Mouse (Mus musculus) c-Kit-positive CD71-negative TER-119-negative erythroid progenitor cells, embryonic 14.5 days (primary cell): ENCODE measurements at regions not wholly inside any gene's neighbourhood (a gene's known extent, or its start where the extent isn't known, plus 50 kb on each side); places are given as distances from the start of the nearest gene placed in this dataset.

ENCODE experiments used
- DNase-seq: peaks from one replicate; pipeline ENCODE4 v3.0.0-alpha.2; 2013; ENCODE audit warnings: low read depth

DNA sequence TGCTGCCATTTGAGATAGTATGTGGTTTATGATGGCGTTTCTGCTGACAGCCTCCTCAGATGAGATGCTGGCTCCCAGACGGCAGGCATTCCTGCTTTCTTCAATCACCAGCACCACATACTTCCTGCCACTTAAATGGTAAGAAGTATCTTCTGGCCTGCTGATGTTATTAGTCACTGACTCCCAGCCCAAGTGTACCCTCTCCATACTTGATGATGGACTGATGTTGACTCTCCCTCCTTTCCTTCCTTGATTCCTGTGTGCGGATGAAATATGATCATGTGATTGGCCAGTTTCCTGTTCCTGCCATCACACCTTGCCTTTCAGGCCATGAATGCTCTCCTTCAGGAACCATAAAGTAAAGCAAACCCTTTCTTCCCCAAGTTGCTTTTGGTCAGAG is 50.8 kb upstream of the Rpl10-ps3 start:
- DNase-seq = no peak

DNA sequence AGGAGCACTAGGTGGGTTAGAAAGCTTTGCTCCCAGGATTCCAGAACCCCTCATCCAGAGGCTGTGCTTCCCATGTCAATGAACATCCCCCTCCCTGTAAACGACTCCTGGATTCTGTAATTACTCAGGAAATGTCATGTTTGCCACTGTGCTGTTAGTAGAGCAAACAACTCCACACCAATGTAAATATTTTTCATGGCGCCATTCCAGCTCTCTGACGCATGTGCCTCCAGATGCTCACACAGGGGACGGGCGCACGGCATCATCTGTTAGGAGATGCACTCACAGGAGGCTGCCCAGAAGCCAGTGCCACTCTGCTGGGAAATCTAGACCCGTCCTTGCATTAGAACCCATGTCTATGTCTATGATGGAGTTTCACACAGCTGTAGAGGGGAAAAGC is 51.3 kb upstream of the Rpl10-ps3 start:
- DNase-seq = no peak

DNA sequence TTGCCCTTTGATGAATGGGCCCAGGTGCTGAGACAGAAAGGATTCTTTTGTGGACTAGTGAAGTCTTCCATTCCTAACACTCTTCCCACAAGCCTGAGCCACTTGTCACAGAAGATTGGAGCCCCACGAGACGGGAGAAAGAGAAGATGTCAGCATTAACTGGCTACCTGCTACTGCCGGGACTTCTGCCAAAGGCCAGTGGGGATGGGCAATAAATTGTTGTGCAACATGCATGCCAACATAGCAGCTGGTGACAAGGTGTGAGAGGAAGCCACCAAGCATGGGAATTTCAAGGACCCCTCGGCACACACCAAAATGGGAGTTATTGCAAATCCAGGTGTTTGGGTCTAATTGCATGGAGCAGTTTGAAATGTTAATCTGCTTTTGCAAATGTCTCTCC is 63.6 kb upstream of the Rpl10-ps3 start:
- no peak for DNase-seq

DNA sequence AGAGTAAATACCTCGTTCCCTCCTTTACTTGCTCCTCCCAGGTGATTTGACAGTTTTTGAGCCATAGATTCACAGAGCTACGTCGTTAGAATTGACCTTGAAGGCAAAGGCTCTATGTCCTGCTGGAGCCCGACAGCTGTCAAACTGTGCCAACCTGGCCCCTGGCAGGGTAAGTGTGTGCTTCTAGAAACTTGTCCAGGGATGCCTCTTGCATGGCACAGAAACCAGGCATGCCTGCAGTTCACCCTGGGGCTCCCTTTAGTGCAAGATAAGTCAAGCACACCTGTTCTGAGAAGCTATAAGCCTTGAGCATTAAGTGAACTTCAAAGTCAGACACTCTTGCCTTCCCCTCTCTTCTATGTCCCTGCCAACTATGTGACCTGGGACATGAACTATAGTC is 64.1 kb upstream of the Rpl10-ps3 start:
- DNase-seq = no peak

DNA sequence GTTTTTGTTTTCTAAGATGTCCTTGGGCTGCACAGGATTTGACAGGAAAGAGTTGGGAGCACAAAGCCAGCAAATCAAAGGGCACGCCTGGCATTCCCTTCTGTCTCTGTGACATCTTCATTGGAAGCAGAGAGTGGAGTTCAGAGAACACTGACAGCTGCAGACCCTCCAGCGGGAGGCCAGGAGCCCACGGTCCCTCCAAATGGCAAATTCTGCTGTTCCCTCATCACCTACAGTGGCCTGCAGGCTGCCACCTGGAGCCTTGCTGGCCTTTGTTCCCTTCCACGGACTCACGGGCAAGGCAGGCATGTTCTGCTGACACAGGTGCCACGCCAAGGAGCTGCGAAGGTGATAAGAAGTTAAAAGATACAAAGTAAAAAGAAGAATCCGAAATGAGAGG is 68.2 kb upstream of the Rpl10-ps3 start:
- no peak for DNase-seq

DNA sequence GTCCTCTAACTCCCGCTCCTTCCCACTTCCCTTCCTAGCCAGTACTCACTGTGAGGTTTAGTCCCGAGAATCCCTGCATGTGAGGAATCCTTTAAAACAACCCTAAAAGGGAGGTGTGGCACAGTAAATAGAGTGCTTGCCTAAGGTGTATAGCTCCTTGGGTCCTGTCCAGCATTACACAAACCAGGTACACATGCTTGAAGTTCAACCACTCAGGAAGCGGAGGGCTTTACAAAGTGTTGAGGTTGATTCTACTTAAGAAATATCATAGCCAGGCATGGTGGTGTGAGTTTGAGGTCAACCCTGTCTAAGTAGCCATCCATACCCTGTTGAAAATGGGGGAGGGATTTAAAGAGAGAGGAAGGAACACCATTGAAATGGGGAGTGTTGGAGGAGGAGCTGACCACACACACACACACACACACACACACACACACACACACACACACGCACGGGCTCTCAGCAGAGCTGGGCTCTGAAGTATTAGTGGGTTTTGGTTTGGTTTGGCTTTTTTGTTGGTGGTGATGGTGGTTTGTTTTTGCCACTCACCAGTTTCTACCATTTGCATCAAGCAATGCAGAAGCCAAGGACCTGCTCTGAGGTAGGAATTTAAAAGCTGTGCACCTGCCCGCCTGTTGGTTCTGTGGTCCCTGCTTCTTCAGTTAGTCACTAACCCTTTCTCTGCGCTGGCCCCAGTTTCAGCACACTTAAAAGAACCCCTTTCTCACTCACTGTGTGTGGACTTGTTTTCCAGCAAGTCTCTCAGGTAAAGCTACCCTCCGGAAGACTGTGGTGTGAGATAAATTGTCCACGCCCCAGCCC is 69.0 kb upstream of the Rpl10-ps3 start:
- DNase-seq = no peak

DNA sequence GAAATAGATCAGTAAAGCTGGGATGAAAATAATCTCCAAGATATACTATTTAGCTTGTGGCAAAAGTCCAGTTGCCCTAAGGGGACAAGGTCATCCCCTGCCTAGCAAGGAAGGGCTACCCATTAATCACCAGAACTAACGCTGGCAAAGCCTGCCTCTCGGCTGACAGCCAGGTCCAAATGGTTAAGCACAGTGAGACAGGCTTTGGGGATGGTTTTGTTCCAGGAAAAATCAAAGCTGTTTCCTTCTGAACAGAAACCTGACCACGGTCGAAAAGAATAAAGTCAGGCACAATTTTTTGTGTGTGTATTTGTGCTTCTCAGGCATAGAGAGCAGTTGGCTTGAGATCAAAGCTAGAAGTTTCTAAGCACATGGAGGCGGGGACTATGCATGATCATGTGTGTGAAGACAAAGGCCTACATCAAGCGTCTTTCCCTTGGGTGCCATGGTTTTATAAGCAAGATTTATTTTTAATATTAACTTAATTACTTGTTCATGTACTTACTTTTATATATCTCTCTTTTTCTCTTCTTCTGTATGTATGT is 70.1 kb upstream of the Rpl10-ps3 start:
- no peak for DNase-seq

DNA sequence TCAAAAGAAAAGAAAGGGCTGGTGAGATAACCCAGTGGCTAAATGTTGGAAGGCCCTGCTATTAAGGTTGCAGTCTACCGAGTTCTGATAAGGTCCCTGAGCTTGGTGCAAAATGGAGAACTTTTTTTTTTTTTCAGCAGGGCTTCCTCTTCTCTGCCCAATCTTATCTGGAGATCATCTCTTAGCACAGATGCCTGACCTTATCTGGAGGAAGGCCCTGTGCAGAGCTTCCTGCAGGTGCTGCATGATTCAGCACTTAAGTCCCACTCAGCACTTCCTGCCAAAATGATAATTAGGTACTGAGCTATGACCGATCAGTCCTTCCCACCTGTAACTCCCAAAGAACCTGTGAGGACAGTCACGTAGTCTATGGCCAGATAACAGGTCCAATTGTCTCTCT is 71.9 kb upstream of the Rpl10-ps3 start:
- DNase-seq = peak; percentile 10

DNA sequence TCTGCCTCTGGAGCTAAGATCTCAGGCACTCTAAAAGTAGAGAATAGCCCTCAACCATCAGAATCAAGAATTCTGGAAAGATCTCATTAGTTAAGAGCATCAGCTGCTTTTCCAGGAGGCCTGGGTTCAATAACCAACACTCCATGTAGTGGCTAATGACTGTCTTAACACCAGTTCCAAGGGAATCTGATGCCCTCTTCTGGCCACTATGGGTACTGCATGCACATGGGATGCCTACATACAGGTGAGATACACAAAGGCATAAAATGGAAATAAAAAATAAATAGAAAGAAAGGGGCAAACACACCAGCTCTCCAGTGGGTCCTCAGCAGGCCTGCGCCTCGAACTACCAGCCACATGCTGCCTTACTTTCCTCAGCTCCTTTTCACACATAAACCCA is 73.3 kb upstream of the Plet1 start:
- no peak for DNase-seq

DNA sequence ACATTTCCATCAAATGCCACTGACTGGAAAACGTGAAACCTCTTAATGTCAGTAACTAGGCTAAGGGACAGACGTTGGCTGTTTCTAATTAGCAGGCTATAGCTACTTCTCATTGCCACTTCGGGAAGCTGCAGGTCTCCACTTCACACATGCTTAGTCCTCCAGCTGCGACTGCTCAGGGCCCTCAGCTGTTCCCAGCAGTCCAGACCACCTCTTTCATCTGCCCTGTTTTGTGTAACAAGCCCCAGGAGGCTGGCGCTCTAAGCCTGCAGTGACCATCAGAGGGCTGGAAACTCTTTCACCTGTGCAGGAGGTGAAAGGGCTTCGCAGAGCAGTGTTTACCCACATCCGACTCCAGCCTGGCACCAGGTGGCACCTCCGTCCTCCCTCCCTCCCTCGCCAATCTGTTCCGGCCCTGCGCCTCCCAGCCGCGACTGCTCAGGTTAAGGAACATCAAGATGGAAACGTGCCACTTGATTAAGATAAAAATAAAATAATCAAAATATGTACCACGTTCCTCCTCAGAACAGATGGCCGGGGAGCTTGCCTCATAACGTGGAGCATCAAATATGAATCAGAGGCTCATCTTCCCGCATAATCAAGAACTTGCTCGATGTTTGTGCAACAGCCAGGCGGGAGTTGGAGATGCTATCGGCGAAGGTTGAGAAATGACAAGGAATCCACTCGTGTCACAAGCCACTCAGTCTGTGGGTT is 72.6 kb upstream of the Plet1 start:
- no peak for DNase-seq

DNA sequence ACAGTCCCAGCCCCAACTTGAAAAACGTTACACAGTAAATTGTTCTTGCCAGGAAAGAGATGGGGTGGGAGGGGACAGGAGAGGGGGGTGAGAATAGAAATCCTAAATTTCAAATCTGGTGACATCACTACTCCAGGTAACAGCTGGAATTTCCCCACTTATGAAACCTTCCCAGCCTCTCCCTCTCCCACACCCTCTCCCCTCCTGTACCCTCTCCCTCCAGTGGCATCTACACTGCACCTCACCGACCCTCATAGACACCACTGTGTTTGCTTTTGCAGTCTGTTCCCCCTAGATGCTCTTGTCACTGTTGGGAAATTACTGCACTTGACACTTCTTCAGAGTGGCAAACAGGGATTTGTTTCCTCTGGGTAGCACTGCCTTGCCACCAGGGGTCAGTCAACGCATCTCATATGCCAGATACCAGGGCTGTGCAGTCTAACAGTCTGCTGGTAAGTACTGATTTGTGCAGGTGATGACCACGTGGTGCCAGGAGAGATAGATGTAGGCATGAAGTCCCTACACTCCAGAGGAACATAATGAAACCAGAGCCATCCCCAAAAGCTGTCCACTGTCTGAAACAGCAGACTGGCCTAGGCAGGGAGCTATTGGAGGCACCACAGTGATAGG is 68.3 kb upstream of the Plet1 start:
- DNase-seq = no peak

DNA sequence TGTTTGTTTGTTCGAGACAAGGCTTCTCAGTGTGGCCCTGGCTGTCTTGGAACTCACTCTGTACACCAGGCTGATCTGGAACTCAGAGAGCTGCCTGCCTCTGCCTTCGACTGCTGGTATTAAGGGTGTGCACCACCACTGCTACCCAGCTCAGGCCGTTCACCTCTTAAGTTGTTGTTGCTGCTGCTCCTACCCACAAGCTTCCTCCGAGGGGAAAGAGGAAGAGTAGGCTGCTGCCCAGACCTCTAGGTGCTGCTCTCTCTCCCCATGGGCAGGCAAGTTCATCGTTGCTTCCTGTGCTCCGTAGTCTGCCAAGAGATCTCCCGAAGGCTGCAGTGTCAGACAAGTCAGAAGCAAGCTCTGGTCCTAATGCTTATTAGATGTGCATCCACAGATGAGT is 64.2 kb upstream of the Plet1 start:
- DNase-seq = no peak

DNA sequence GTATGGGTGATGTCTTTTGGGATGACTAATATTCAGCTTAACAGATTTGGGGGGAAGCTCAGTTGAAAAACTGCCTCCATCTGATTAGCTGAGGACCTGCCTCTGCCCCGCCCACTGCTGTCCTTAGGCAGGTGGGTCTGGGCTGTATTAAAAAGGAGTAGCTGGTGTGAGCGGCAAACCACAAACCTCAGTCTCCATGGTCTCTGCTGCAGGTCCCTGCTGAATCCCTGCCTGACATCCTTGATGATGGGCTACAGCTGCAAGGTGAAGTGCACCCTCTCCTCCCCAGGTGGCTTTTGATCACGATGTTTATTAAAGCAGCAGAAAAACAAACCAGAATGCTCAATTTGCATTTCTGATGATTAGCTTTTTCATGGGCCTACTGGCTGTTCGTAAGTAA is 60.8 kb upstream of the Plet1 start:
- no peak for DNase-seq

DNA sequence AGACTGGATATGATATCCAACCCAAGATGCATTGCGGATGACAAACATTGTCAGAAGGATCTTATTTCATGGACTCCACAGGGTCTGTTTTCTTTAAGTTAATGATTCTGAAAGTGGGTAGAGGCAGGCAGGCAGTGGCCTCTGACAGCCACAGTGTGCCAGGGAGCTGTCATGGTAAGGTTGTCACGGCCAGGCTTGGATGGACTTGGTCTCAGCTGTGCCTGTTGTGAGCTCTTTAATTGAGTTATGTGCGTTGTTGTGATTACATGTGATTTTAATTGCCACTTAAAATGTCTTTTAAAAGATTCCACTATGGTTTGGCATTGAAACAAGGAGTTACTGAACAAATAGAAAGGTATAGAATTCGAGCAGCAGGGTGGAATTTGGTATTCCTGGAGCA is 60.3 kb upstream of the Plet1 start:
- DNase-seq = no peak

DNA sequence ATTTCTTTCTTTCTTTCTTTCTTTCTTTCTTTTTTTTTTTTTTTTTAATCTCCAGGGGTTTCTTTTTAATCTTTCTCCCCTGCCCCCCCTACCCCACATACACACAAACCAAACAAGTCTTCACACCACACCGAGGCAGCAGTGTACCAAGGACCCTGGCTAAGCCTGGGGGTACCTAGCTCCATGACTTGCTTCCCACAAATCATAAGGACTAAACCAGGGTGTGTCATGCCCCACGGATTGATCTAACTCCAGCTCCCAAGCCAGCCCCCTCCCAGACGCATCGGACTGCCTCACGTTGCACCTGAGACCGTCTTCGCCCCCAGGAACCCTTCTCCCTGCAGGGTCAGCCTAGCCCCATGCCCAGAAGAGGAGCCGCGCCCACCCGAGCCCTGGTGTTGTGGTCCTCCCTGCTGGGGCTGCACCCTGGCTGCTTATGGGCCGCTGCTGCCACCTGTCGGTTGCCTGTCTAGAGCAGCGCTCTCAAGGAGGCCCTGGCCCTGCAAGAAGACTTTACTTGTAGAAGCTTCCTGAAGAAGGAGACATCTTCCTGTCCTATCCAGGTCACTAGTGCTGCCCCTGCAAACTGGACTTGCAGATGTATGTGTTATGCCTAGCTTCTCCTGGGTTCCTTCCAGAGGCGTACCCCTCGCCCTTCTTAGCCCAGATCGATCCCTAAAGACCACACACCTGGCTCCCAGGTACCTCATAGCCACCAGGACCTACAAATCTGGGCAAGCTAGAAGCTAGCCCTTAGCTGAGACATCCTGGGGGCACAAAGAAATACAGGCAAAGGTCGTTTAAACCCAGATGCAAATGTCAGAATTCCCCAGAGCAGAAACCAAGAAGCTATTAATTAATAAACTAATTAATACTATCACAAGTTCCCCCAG is 56.2 kb upstream of the Plet1 start:
- peak; percentile 63 for DNase-seq

DNA sequence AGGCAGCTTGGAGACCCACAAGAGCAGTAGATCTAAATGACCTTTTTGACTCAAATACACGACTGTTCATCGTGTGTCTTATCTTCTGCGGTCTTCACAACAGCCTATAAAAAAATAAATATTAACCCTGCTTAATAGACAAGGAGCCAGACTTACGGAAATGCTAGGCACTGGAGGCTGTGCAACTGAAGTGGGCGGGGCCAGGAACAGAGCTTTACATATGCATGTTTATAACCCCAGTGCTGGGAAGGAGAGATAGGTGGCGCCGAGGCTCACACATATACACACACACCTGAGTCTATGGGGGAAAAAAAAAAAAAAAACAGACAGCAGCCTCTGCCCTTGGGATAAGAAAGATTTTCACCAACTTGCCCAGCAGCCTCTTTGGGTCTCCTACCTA is 55.6 kb upstream of the Plet1 start:
- DNase-seq = no peak

DNA sequence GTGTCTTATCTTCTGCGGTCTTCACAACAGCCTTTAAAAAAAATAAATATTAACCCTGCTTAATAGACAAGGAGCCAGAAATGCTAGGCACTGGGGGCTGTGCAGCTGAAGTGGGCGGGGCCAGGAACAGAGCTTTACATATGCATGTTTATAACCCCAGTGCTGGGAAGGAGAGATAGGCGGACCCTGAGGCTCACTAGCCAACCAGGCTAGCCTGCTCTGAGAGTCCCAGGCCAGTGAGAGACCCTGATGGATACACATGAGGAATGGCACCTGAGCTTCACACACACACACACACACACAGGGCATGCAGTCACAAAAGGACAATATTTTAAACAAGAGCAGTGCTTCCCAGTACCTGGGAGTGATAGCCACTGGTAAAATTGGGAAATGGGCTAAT is 54.1 kb upstream of the Plet1 start:
- DNase-seq = no peak

DNA sequence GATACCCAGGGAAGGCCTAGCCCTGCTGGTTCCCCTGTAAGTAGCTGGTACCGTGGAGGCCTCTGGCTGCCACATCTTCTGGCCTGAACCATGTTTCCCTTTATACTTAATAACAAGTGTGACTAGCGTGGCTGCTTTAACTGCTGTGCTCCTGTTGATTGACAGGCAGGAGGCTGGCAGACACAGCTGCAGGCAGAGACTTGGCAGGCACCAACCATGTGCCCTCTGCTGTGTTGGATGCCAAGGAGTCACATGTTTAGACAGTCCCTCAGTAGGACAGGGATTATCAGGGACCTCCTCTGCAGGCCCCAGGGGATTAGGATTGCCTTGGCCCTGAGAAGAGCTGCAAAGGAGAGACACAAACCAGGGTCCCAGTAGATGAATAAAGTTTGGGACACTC is 53.6 kb upstream of the Plet1 start:
- DNase-seq = no peak

DNA sequence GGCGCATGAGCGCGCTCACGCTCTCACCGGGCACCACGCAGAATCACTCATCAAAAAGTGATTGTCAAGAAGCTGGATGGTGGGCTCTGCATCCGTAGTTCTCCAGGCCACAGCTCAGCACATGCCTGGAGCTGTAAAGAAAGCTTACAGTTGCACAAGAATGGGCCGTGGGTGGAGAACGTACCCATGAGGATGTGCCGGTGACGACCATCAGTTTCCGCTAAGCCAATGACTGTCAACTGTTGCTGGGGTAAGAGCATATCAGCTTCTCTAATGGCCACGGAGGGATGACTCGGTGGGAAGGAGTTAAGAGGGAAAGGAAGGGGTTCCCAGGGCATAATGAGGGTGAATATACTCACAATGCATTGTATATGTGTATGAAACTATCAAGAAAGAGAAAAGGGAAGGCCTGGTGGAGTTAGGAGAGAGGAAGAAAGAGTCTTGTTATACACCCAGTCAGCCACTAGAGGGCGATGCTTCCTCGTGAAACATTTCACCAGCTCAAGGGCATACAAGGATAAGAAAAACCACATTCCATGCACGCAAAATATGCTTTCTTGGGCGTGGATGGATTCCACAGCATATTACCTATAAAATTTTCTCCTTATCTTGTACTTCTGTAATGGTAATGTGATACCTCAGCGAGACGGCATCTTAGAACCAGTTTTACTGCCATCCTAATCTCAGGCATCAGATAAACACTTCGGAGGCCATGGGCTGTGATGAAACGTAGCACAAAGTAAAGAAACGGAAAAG is 50.4 kb upstream of the Plet1 start:
- peak; percentile 68 for DNase-seq
